Mouse (Mus musculus) kidney, adult 2 months (tissue): ENCODE measurements around the gene Enc1.

Experiments used
- CTCF ChIP-seq: fragments of 200-500 bp; conservative IDR thresholded peaks from 2 replicates; pipeline ENCODE4 v1.5.1; 2011; ENCODE audit warnings: low read depth, mild to moderate bottlenecking, control low read depth, low read length, moderate library complexity, mixed read lengths; ENCODE audit not compliant: insufficient read depth, insufficient read length
- POLR2A ChIP-seq: fragments of 200-500 bp; IDR thresholded peaks from one replicate; pipeline ENCODE4 v1.6.1; 2011; ENCODE audit warnings: low read depth, low read length, control low read depth

GRCm38 (mm10) chr13:97271641-97272040, 30.7 kb downstream of the Enc1 start:
- TF ChIP-seq CTCF (no peak), POLR2A (no peak)
